Mouse (Mus musculus) megakaryocyte progenitor cell, adult 5-6 weeks (primary cell): ENCODE data around the gene Dnajb2. TPM values are rescaled to one million over a fixed set of nuclear protein-coding genes. Genes with fewer than 3 reads are reported as not detected.

ENCODE experiments used
- ATAC-seq: replicated peaks from 2 replicates; pipeline ENCODE4 v1.8.0; 2016; ENCODE audit warnings: mild to moderate bottlenecking, moderate TSS enrichment, inconsistent platforms; ENCODE audit not compliant: poor library complexity
- total RNA-seq, 2 experiments: library from RNA; stranded (forward) in 1 of 2; stranded (reverse) in 1 of 2; fragments of 157-497, 149-512 nt in 1 of 2; fragments of 200-1000 nt in 1 of 2; gene quantifications; 2 replicates each; pipeline versions ENCODE4 v1.2.3 to v1.2.4; 2015 to 2017

Dnajb2 gene
- total RNA-seq (2015) (1.3 and 1.8 TPM in 2 replicates), total RNA-seq (2017) (1.9 and 6.4 TPM in 2 replicates)

DNA sequence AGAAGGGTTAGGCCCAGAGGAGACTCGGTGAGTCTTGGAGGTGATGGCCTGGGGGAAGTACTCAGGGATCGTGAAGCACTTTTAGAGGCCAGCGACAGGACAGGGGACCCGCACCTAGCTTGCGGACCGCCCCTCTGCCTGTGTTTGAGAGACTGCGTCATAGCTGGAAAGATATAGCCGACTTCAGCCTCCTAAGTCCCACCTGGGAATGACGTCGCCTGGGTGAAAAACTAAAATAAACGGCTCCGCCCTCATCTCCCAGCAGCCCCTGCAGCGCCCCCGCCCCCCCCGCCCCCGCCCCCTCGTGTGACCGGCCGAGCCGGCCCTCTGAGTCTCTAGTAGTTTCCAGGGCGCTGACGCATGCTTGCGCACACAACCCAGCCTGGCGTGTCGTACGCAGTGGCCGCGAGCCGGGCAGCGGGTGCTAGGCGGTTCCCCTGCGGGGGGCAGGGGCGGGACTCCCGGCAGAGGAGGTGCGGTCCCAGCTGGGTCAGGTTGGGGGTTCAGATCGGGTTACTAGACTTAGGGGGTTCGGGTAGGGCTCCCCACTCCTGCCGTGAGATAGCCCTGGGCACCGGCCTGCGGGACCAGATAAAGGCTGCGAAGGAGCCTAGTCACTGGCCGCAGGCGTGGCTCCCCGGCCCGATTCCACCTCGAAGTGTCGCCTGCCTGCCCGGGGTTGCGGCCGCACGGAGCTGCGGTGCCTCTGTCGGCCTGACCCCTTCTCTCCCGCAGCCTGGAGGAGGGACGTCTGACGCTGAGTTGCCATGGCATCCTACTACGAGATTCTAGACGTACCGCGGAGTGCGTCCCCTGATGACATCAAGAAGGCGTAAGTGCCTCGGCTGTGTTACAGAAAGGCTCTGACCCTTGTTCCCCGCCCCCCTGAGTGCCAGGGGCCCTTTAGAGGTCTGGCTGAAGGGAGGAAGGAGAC, at the start of gene Dnajb2:
Gene Dnajb2 (plus strand): TSS at position 290 of the 934 bp plus-strand sequence.
- peak; percentile 69 for ATAC-seq

DNA sequence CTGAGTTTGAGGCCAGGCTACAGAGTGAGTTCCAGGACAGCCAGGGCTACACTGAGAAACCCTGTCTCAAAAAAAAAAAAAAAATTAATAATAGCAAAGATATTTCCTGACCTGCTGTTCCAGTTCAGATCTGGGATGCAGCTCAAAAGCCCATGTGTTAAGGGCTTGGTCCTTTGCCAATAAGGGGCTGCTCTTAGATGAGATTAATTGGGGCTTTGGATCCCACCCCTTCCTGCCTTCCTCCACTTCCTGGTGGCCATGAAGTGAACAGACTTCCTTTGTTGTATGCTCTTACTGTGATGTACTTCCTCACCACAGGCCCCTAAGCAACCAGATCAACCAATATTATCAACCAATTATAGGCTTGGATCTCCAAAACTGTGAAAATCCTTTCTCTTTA, 49.1 kb upstream of the Dnajb2 start:
- ATAC-seq = no peak

DNA sequence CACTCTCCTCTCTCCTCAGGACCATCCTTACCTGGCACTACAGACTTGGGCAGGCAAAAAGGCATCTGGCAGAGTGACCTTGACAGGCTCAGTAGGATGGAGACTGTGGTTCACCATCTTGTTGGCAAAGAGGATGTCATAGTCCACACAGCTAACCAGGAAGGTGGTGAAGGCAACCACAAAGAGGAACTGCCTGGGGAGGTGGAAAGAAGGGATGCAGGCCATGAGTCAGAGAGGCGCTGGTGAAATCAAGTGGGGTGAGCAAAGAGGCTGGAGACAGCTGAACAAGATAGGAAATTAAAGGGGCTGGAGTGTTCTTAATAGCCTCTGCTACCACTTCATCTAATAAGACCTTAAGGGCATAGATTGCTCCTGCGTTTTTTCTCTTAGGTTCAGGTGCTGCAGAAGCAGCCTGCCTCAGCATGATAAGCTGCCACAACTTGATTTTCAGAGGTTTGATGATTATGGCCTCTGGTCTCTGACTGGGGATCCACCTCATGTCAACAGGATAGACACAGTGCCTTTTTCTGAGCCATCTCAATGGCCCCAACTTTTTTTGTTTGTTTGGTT, 48.2 kb upstream of the Dnajb2 start:
- ATAC-seq = peak; percentile 64

DNA sequence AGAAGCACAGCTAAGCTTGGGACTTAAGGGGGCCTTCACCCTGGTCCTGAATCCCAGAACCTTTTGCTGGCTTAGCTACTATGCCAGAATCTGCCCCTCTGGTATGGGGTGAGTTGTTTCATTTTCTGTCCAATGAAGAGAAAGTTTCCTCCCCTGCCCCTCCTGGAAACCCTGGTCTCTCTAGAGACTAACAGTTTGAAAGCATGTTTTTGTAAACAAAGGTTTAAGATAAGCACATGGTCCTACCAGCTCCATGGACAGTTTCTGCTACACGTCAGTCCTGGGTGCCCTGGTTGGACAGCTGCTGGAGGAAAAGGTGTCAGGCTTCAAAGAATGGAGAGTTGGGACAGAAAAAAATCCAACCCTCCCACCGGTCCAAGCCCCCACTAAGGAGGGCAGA, 45.6 kb upstream of the Dnajb2 start:
- 0 out of 2 replicates have a peak, but pooled peaks have one; percentile 5 for ATAC-seq

DNA sequence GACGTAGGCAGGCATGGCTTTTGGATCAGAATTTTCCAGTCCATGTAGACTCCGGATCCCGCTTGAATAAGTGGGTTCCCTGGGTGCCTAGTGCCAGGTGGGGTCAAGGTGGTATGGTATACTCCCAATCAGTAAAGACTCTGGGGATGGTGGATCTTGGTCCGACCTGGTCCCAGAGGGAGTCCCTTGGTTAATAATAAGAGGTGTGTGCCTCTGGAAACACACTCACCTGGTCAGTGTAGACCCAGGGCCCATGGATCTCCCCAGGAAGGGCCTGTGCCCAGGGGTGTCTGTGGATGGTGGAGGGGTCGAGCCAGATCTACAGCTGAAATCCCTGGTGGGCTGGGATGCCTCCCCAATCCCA, 45.0 kb upstream of the Dnajb2 start:
- no peak for ATAC-seq

DNA sequence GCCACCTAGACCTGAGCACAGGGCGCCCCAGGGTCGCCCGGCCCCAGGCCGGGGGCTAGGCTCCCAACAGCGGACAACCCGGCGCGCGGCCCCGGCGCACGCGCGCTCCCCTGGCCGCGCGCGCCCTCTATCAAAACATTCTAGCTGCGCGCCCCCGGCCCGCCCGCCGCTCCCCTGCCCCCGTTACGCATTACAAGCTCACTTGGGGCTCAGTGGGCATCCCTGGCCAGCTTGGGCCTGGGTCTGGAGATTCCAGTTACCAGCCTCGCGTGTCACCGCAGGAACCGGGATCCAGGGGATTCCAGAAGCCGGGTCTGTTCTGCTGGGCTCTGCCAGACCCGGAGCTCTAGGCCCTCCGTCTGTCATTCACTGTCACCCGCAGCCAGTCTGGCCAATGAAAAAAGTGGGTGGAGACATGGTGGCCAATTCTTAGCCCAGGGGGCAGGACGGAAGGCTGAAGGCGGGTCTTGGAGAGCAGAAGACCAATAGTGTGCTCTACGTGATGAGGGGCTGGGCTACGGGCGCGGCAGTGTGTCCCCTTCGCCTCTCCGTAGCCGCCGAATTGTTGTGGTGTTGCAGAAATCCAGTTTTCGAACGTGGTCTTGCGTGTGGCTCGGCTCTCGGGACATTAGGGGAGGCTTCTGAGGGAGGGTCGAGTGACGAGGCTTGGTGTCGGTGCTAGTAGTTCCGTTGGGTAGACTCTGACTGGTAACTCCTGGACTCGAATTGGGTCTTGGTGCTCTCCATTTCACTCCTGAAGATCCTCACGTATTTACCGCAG, 44.4 kb upstream of the Dnajb2 start, which contains the start of the genes Ankzf1 and Atg9a:
Gene Ankzf1 (plus strand): TSS at position 530 of the 781 bp plus-strand sequence.
Gene Atg9a (minus strand): TSS at position 575 of the 781 bp plus-strand sequence.
- peak; percentile 85 for ATAC-seq

DNA sequence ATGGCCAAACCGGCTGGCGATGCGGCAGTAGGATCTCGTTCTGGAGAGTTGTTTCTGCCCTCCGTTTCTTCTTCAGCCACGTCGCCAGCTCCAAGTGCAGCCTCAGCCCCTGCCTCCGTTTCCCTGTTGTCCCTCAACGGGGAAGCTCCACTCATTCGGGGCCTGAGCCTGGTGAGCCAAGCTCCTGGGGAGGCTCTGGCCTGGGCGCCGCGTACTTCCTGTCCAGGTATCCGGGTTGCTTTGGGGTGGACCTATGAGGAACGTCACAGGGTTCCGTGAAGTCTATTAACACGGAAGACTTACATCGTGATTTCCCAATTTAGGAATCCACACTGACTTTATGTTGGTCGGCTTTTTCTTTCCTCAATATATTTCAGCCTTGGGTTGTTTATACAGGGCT, 43.8 kb upstream of the Dnajb2 start:
- ATAC-seq = peak; percentile 38

DNA sequence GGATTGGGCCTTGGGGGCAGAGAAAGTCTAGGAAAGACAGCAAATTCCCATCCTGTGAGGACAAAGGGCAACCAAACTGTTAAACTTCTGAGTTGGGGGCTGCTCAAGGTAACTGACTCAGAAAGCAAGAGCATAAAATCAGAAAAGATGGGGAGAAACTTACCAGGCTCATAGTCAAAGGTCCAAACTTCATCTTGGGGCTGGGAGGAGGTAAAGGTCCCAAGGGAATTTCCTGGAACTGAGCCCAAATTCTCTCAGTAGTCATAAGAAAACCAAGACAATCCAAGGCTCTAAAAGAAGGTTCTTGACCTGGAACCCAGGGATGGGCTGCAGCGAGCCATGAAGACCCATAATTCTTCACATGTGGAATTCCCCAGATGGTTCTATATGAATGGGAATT, 35.0 kb upstream of the Dnajb2 start:
- ATAC-seq = no peak

DNA sequence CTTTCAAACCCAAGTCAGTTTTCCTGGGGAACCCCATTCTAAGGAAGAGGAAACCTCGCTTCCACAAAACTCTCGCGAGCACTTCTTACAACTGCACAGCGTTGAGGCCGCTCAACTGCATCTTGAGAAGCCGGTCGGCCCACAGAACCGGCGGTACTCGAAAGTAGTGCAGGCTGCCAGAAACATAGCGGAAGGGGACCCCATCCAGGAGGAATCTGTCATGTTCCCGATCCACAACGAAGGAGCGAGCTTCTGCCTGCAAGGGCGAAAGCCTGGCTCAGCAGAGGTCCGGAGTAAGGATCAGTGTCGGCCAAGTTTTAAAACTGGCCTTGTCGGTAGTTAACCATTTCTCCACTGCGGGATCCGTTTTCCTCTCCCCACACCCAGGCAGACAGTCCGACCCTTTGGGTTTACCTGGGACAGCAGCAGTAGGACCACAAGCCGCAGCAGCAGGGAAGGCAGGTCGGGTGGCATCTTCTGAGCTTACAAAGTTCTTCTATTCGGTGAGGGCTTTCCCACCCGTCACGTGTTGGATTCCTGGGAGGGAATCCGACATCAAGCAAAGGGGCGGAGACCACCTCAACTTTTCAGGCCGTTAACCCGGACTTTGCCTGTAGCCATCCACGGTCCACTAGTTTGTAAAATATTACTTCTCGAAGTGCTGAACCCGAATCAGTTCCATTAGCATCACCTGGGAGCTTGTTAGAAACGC, 27.1 kb upstream of the Dnajb2 start:
- peak; percentile 32 for ATAC-seq

DNA sequence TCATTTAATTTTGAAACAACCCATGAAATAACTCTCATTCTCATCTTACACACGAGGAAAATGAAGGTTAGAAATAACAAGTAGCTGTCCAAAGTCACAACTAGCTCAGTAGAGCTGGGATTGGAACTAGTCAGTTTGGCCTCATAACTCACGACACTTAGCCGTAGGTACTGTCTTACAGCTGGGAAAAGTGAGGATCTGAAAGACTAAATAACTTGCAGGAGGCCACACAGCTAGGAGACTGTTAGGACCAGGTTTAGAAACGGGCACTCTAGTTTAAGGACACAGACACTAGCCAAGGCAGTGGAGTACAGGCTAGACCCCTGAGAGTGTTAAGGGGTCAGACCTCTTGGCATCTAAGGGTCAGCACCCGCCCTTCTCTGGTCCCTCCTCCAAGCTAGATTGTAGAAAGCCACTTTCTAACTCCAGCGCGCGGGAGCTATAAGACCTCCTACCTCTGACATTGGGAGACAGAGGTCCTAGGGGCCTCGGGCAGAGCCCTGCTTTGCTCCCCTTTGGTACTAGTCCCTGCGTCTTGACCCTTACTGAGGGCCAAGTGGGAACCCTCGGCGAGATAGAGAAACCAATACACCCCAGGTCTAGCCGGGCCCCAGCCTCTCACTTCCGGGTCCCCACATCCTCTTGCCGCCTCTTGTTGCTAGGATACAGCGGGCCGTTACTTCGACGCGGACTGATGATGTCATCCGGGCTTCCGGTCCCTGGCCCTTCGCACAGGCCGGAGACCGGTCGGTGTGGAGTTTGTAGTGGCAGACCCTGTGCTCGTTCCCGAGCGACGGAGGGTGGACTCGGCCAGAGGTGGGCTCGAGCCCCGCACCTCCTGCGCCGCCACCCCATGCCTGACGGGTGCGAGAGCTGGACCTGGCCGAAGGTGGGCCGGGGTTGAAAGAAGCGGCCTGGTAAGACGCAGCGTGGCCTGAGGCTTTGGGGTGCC, 25.8 kb upstream of the Dnajb2 start, which contains the start of the genes Glb1l and Stk16:
Gene Glb1l (minus strand): TSS at position 678 of the 952 bp plus-strand sequence.
Gene Stk16 (plus strand): TSS at position 703 of the 952 bp plus-strand sequence.
- ATAC-seq = peak; percentile 75

DNA sequence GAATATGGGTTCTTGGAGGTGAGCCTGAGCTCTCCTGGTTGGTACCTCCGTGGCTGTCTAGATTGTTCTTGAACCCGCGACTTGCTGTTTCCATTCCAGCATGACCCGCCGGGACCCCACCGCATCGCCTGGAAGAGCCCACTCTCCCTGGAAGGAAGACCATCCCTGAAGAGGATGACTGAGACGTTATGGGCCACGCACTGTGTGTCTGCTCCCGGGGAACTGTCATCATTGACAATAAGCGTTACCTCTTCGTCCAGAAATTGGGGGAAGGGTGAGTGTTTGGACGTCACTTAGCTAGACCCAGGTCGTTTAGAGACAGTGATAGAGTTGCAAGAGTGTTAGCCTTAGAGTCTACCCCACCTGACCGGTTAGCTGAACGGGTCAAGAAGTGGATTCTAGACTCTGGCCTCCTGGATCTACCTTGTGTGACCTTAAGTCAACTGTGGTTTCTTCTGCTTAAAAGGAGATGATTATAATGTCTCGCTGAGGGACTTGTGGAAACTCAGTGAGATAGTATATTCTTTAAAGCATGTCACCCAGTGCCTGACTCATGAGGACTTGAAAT, 25.0 kb upstream of the Dnajb2 start:
- no peak for ATAC-seq

DNA sequence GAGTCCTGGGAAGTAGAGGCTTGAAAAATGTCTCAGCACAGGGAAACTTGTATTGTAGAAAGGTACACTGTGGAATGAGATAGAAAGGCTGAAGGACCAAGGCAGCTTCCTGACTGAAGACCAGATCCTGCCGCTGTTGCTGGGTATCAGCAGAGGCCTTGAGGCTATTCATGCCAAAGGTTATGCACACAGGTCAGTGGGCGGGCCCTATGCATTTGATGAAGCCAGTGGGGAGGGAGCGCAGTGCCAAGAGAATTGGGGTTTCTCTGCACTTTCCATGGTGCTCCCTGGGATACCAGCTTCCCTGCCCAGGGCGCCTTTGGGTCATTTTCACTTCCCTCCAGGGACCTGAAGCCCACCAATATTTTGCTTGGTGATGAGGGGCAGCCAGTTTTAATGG, 23.7 kb upstream of the Dnajb2 start:
- no peak for ATAC-seq

DNA sequence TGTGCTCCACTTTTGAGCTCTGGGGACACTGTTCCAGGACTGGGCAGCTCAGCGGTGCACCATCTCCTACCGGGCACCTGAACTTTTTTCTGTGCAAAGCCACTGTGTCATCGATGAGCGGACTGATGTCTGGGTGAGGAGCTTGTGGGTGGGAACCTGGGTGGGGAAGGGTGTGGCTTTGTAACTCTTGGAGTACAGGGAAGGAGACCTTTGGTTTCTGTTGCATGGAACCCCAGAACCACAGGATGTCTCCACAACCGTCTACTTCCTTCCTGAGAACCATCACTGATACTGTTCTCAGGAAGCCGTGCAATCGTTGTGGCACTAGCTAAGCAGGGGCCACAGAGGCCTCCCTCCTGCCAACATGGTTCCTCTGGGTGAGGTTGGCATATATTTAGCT, 23.1 kb upstream of the Dnajb2 start:
- ATAC-seq = peak; percentile 49

DNA sequence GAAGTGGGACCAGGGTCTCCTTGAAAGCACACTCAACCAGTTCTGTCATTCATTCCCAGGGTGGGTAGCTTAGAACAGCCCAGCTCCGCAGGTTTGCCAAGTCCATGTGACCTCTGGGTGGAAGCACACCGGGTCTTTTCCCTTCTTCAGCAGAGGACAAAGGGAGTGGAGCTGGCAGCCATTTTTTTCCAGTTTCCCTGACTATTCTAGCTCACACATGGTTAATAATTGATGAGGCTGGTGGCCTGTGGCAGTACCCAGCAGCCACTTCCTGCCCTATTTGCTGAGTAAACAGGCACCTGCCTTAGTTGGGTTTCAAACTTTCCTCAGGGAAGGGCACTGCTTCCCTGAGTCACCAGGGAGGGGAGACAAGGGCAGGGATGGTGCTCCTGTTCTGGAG, 21.8 kb upstream of the Dnajb2 start:
- no peak for ATAC-seq

DNA sequence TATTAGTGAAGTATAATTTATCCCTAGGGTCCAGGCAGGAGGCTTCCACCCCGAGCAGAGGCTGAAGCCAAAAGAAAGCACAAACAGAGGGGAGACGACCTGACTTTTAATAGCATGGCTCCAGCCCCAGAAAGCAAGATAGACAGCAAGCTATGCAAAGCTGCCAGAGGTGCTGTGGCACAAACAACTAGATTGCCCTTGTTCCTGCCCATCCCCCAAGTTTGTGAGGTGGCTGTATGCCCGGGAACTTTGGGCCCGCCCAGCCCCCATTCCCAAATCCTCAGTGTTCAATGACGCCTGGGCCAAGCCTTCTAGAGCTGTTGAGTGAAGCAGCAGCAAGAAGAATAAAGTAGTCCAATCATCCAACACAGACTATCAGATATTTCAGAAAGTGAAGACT, 21.3 kb upstream of the Dnajb2 start:
- ATAC-seq = no peak

DNA sequence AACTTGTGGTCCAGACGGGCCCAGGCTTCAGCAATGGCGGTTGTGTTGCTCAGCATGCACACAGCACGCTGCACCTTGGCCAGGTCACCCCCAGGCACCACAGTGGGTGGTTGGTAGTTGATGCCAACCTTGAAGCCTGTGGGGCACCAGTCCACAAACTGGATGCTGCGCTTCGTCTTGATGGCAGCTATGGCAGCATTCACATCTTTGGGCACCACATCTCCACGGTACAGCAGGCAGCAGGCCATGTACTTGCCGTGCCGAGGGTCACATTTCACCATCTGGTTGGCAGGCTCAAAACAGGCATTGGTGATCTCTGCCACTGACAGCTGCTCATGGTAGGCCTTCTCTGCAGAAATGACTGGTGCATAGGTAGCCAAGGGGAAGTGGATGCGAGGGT, 20.4 kb upstream of the Dnajb2 start:
- no peak for ATAC-seq

DNA sequence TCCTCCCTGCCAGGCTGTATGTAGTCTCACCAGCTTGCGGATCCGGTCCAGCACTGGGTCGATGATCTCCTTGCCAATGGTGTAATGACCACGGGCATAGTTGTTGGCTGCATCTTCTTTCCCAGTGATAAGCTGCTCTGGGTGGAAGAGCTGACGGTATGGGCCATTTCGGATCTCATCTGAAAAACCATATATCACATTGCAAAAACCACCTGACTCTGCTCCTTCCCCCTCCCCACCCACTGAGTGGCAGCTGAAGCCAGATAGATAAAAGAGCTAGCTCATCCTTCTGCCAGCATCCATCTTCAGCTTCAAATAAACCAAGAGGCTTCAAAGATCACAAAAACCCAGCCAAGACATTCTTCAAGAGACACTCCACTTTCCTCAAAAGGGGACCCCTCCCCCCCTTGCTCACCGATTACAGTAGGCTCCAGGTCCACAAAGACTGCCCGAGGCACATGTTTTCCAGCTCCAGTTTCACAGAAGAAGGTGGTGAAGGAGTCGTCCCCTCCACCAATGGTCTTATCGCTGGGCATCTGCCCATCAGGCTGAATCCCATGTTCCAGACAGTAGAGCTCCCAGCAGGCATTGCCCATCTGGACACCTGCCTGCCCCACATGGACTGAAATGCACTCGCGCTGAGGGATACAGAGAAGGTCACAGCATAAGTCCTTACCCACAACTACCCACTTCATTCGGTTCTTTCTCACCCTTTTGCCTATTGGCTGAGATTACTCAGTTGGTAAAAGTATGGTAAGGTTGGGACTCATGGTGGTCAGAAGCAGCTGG, 19.2 kb upstream of the Dnajb2 start:
- peak; percentile 20 for ATAC-seq

DNA sequence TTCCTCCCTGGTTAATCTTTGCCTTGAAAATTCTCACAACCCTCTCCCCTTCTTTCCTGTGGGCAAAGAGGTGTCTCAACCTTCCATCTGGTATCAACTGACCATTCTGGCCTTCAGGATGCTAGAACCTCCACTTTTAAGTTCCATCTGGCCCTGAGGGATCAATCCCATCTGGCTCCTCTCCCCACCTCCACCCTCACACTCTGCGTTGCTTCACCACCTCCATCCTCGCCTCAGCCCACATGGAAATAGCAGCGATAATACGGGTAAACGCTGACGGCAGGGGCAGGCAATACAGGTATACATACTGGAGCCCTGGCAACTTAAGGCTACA, 18.3 kb upstream of the Dnajb2 start:
- no peak for ATAC-seq
